Mouse (Mus musculus) hematopoietic multipotent progenitor cell, adult 10-12 weeks (in vitro differentiated cells): ENCODE data around the gene Ccser1. TPM values are rescaled to one million over a fixed set of nuclear protein-coding genes. Genes with fewer than 3 reads are reported as not detected.

ENCODE experiments used
- polyA plus RNA-seq: library from polyadenylated mRNA; stranded (reverse); fragments of >175 nt; gene quantifications from 2 replicates; pipeline ENCODE4 v1.2.3, GENCODE M21; 2012; ENCODE audit warnings: low replicate concordance

Gene Ccser1
- 0.23 and 0.27 TPM in 2 replicates for polyA plus RNA-seq

DNA sequence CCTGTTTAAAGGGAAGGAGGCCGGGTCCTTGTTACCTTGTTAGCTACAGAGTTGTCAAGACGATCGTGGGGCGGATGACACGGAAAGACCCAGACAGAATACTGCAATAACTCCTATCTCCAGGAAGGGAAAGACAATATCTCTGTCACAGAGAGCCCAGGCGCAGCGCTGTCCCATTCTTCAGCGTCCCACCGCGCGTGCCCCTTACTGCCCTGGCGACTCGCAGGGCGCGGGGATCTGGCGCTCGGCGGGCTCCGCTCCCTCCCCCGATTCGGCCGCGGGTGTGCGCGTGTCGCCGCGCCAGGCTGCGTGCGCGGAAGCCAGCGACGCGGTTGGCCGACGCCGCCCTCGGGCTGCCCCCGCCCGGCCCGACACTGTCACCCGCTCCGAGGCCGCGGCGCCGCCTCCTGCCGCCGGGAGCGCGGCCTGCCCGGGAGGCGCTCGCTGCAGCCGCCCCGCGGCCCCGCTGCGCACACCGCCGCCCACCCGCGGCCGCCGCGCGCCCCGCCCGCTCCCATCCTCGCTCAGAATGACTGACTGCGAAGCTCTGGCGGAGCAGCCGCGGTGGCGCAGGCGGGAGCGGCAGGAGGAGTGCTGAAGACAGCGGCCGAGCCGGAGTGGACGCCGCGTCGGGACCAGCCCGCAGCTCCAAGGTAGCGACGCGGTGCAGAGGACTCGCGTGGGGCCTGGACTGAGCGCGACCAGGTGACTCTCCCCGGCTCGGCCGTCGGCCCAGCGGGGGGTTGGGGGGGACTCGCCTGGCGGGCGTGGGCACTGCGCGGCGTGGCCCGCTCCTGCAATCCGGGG is at the start of gene Ccser1:
Ccser1 (plus strand) TSS at position 376 of the 807 bp plus-strand sequence.

